Mouse (Mus musculus) kidney, embryonic 14.5 days (tissue): ENCODE data around the gene Alpk1. TPM values are rescaled to one million over a fixed set of nuclear protein-coding genes. Genes with fewer than 3 reads are reported as not detected.

Experiments
- ATAC-seq: fragments of 200-750 bp; cut with Nextera tagmentation; 2 replicates; pipeline ENCODE4 v1.8.0; 2017; ENCODE audit warnings: moderate number of reproducible peaks, mild to moderate bottlenecking, moderate TSS enrichment, moderate library complexity; ENCODE audit not compliant: low FRiP score, low TSS enrichment
- H3K27ac ChIP-seq: fragments of 300-500 bp; sonication (generic); 2 replicates; pipeline ENCODE4 v1.5.1; 2014; ENCODE audit warnings: low read depth, mild to moderate bottlenecking, low read length, moderate library complexity, mixed read lengths
- H3K27me3 ChIP-seq: fragments of 300-500 bp; sonication (generic); 2 replicates; pipeline ENCODE4 v1.6.1; 2014; ENCODE audit warnings: mild to moderate bottlenecking, low read length; ENCODE audit not compliant: control insufficient read depth, insufficient read depth
- H3K36me3 ChIP-seq: fragments of 300-500 bp; sonication (generic); 2 replicates; pipeline ENCODE4 v1.6.1; 2014; ENCODE audit warnings: low read length, mixed read lengths; ENCODE audit not compliant: control insufficient read depth, insufficient read depth
- H3K4me1 ChIP-seq: fragments of 300-500 bp; sonication (generic); 2 replicates; pipeline ENCODE4 v1.6.1; 2014; ENCODE audit warnings: low read length, mixed read lengths; ENCODE audit not compliant: control insufficient read depth, insufficient read depth
- H3K4me2 ChIP-seq: fragments of 300-500 bp; sonication (generic); replicated peaks from 2 replicates; pipeline ENCODE4 v1.6.1; 2014; ENCODE audit warnings: low read depth, mild to moderate bottlenecking, low read length
- H3K4me3 ChIP-seq: fragments of 300-500 bp; sonication (generic); 2 replicates; pipeline ENCODE4 v1.5.1; 2014; ENCODE audit warnings: mild to moderate bottlenecking, low read length
- H3K9ac ChIP-seq: fragments of 300-500 bp; sonication (generic); 2 replicates; pipeline ENCODE4 v1.6.1; 2014; ENCODE audit warnings: low read depth, mild to moderate bottlenecking, low read length, moderate library complexity
- H3K9me3 ChIP-seq: fragments of 300-500 bp; sonication (generic); 2 replicates; pipeline ENCODE4 v1.6.1; 2016; ENCODE audit warnings: low read length; ENCODE audit not compliant: control insufficient read depth
- WGBS: fragments of 180-500 bp; shearing (Covaris S2); extraction: QIAGEN DNeasy Blood & Tissue Kit; methylation state at CpG from one replicate; pipeline ENCODE4 v1.1.7; 2014; 5-methylcytosine and 5-hydroxymethylcytosine counted together
- polyA plus RNA-seq: library from polyadenylated mRNA; unstranded; fragments of >200 nt; fragmentation: Nextera tagmentation; extraction: Ambion mirVana; gene quantifications from 2 replicates; pipeline ENCODE4 v1.2.1, GENCODE M21; 2014

Gene Alpk1
- polyA plus RNA-seq, 1 experiment from 2014 or later, result 1.2 TPM

DNA sequence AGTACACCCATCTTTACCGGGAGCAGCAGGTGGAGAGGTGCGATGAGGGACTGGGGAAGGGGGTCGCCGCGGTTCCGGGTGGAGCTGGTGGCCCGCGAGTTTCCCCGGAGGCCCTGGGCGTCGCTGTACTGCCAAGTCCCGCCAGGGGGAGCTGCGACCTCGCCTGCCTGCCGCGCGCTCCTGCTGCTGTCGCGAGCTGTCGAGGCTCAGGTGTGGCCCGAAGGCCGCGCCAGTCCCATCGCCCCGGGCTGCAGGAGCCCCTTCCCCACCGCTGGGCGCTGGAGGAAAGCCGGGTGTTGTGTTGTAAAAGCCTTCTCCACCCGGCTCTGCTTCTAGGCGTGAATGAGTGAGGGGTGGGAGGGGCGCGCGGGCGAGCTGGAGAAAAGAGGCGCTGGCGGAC is 155.0 kb downstream of the Alpk1 start:
- Histone ChIP-seq H3K4me3 (peak overlapping the region; percentile 34), H3K27me3 (peaks cover 56% of the 10 kb centered on the region), H3K9me3 (no peaks in the 10 kb centered on the region), H3K9ac (0 out of 2 replicates have a peak overlapping the region, but pooled peaks have one; percentile 28), H3K36me3 (no peaks in the 10 kb centered on the region), H3K4me1 (no peaks in the 10 kb centered on the region; the same call in 1 of the 2 replicates), H3K27ac (no peak overlapping the region), H3K4me2 (peak overlapping the region; percentile 56)
- peak; percentile 73 for ATAC-seq
- 2% methylated on average over 36 of the region's 36 CpGs for WGBS

Other genes with a start within 250 kb of the Alpk1 start
- 65.2 and 72.5 TPM in 2 replicates for gene Larp7, start 227.2 kb downstream of the Alpk1 start, polyA plus RNA-seq
- gene Zgrf1, start 227.0 kb downstream of the Alpk1 start, polyA plus RNA-seq, result 5.7 and 14.0 TPM in 2 replicates
- not detected in 2 replicates for gene Neurog2, start 147.4 kb downstream of the Alpk1 start, polyA plus RNA-seq
- 3.2 and 4.2 TPM in 2 replicates for gene Tifa, start 9.3 kb upstream of the Alpk1 start, polyA plus RNA-seq
- gene Ap1ar, start 57.0 kb upstream of the Alpk1 start, polyA plus RNA-seq, result 54.9 and 60.9 TPM in 2 replicates
- 5.8 and 6.7 TPM in 2 replicates for gene Fam241a, start 115.8 kb upstream of the Alpk1 start, polyA plus RNA-seq